Mouse (Mus musculus) common myeloid progenitor, adult 5-6 weeks (primary cell): ENCODE measurements around the gene 2810021J22Rik. TPM values are rescaled to one million over a fixed set of nuclear protein-coding genes. Genes with fewer than 3 reads are reported as not detected.
"Not testable (repeated sequence)": the region's sequence is repeated elsewhere in the genome, so short reads cannot be mapped to it uniquely, and the experiment has no call there.

Source experiments
- ATAC-seq: replicated peaks from 2 replicates; pipeline ENCODE4 v1.8.0; 2016; ENCODE audit warnings: low read depth, mild to moderate bottlenecking, moderate TSS enrichment, inconsistent platforms; ENCODE audit not compliant: poor library complexity, severe bottlenecking
- total RNA-seq: library from RNA; stranded (forward); fragments of 200-1000, 187-1606 nt; gene quantifications from 2 replicates; pipeline ENCODE4 v1.2.3, GENCODE M21; 2017

Gene 2810021J22Rik
- 4.7 and 11.1 TPM in 2 replicates for total RNA-seq

- peak; percentile 96 for ATAC-seq
These were observed at the start of gene 2810021J22Rik for GRCm38 (mm10) chr11:58867039-58867953. TSS of gene 2810021J22Rik (plus strand) at chr11:58867216.

DNA sequence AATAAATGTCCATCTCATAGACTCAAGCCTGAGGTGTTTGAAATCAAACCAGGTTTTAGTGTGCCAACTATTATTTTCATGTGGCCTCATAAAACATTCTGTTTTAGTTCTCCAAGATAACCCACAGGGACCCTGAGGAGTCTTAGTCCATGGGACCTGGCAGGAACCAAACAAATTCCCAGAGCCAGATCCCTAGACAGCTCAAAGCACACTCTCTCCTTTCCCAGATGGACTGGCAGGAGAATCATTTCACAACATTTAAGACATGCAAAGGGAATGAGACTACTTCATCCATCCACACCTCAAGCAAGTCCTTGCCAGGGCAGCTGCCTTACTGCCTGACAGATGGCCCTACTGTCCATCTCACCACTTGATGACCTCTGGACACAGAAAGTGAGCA is 38.1 kb upstream of the 2810021J22Rik start, which contains the start of gene Olfr312:
Olfr312 (plus strand) TSS at position 301 of the 400 bp plus-strand sequence.
- ATAC-seq = not testable (repeated sequence)

DNA sequence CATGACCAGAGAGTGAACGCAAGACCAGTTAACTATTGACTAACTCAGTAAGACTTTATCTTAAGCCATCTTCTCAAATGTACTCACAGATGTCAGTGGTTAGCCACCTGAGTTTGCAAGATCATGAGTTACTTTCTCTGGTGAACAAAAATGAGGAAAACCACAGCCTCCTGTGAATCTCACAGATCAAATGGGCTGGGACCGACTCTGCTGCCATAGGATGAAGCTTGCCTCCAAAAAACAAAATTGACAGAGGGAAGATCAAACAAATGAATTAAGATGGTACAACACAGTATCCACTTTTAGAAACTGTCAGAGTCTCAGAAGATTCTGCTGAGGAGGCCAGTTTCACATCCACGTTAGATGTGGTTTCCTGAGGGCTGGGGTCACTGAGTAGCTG is 37.3 kb upstream of the 2810021J22Rik start:
- ATAC-seq = no peak

DNA sequence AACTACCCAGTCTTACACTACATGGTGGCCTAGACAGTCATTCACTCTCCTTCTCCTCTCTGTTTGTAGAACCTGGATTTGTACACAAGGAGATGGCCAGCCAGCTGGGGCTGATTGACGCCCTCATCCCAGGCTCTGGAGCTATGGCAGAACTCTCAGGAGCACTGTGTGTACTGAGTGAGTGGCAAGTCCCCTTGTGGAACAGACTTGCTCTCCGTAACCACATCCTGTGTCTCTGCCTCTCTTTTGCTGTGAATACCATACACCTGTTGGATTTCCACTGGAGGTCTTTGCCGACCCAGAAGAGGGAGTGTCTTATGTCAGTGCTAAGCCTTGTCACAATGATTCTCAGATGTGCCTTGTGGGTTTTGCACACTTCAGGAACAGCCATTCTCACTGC is 34.5 kb upstream of the 2810021J22Rik start:
- ATAC-seq = not testable (repeated sequence)

DNA sequence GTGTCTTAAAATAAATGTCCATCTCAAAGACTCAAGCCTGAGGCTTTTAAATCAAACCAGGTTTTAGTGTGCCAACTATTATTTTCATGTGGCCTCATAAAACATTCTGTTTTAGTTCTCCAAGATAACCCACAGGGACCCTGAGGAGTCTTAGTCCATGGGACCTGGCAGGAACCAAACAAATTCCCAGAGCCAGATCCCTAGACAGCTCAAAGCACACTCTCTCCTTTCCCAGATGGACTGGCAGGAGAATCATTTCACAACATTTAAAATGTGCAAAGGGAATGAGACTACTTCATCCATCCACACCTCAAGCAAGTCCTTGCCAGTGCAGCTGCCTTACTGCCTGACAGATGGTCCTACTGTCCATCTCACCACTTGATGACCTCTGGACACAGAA is 28.1 kb upstream of the 2810021J22Rik start, which contains the start of gene Olfr311:
Olfr311 (plus strand) TSS at position 301 of the 400 bp plus-strand sequence.
- not testable (repeated sequence) for ATAC-seq

DNA sequence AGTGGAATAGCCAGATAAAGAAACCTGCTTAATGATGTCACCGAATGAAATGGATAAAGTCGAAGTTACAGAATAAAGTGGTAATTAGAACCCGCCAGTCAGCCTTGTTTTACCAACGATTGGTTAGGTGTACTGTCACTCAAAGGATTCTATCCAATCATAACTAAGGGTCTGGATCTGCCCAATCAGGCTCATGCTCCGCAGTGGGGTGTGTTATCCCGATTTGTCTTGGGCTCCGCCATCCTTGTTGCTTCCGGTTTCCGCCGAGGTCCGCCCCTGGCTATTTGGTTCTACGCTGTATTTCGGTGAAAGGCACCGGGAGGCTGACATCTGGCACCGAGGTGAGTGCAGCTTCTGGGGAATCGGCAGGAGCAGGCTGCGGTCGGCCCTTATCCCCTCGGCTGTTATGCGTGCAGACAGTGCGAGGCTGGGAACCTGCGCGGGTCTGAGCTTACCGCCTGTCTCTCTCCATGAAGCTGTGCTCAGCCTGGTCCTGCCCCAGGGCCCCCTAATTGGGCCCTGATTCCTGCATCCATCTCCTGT is 20.0 kb upstream of the 2810021J22Rik start, which contains the start of gene Gm12258:
Gm12258 (plus strand) TSS at position 240 of the 543 bp plus-strand sequence.
- peak; percentile 100 for ATAC-seq

DNA sequence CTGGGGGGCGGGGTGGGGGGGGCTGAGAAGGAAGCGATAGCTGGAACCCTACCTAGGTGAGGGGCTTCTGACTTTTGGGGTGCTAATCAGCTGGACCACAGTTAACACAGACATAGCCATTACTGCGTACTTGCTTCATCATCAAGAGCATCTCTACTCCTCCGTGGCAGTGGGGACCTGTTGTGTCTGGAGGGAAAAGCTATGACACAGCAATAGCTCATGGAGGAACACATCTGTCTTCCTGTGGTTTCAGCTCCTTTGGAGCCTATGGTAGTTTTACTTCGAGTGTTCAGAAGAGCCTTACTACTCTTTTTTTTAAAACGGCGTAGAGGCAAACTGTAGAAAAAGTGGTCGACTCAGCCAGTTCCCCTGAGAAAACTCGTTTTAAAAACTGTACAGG is 19.4 kb upstream of the 2810021J22Rik start:
- ATAC-seq = peak; percentile 33; the same call in 1 of the 2 replicates

GRCm38 (mm10) chr11:58849731-58850130 is 17.3 kb upstream of the 2810021J22Rik start:
- ATAC-seq = no peak

DNA sequence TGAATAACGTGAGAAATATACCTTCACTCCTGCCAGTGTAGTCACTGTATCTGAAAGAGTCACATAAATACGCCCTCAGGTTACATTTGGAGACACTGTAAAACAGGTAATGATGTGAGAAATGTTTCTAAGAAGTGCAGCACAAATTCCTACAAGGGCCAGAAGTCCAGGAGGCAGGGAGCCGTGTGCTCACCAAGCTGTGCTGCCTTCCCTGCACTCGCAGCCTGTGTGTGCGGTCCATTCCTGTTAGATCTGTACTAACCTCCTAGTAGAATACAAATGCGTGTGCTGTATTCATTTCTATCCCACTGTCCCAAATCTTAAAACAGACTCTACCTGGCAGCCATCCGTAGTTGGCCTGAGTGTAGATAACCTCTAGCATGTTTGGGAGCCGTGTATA is 6.3 kb upstream of the 2810021J22Rik start:
- ATAC-seq = no peak

DNA sequence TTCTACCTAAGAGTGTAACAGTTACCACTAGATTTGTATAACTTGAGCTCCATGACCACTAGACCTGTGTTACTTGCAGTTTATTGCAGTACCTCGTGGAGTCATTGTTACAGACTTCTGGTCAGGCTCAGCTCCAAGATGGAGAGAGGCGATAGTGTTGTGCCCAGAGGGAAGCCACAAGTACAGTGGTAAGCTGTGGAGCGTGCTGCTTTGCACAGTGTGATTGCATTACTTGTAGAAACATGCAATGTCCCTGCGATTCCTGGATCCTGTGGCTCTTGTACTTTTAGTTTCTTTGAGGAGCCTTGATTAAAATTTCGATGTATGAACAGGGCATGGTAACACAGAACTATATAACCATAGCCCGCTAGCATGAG is 926 bp downstream of the 2810021J22Rik start:
- no peak for ATAC-seq

DNA sequence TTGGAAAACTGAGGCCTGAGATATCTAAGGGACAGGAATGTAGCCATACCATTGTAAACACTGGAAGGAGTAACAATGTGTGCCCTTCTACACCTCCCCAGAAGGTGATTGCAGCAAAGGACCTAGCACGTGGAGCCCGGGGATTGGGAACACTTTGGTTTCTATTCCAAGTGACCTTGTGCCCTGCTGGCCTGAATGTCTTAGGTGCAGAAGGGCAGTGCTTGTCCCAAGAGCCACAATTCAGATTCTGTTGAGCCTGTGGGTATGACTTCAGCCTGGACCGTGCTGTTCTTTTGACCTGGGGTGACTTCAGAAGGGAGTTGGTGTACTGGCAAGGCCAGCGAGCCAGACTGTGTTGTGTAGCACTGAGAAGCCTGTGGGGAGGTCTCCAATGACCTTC is 3.9 kb downstream of the 2810021J22Rik start:
- no peak for ATAC-seq

DNA sequence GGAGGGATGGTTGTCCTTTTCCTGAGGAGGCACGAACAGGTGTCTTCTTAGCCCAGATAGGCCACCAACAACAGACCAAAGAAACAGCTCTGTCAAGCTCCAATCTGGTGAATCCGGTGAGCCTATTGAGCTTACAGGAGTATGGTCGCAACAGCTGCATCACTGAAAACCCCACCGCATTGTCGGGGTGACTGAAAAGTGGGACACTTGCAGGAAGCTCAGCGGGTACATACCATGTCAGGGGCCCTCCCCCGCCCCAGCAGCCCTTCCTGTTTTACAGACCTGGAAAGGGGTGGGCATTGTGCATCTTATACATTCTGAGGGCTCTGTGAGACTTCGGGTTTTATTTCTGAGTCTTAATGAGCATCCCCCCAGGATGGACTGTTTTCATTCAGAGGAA is 16.7 kb downstream of the 2810021J22Rik start:
- no peak for ATAC-seq

DNA sequence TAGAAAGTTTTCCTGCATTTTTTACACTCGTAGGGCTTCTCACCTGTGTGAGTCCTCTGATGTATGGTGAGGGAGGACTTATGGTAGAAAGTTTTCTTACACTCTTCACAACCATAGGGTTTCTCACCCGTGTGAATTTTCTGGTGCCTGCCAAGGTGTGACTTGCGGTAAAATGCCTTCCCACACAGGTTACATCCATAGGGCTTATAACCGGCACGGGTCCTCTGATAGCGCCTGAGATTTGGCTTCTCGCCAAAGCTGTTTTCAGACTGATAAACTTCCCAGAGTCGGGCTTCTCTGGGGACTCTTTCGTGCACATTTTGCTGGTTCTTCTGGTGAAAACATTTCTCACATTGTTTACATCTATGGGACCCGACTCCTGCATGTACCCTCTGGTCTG is 23.5 kb downstream of the 2810021J22Rik start:
- no peak for ATAC-seq

- no peak for ATAC-seq
These were observed 27.4 kb downstream of the 2810021J22Rik start for GRCm38 (mm10) chr11:58894456-58894855.

- no peak for ATAC-seq
These were observed 30.5 kb downstream of the 2810021J22Rik start for GRCm38 (mm10) chr11:58897485-58897884.

DNA sequence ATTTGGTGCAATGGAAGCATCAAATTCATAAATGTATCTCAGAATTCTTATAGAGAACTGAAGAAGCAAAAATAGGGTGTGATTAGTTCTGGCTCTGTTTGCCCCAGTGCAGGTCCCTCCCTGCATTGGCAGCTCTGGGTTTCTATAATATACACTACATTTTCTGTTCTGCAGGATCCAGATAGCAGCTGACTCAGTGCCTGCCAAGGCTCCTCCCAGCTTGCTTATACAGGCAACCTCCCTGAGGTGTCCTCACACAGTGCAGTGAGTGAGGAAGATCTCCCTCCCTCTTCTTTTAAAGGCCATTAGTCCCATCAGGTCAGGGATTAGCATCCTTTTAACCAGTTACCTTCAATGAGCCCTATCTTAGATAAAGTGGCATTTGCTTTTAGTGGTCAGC is 34.1 kb downstream of the 2810021J22Rik start:
- no peak for ATAC-seq

- peak; percentile 94 for ATAC-seq
These were observed 36.7 kb downstream of the 2810021J22Rik start, which contains the start of gene Zfp39 for GRCm38 (mm10) chr11:58903511-58904409. TSS of gene Zfp39 (minus strand) at chr11:58904225.

- ATAC-seq = no peak; the same call in 1 of the 2 replicates
These were observed 37.3 kb downstream of the 2810021J22Rik start for GRCm38 (mm10) chr11:58904410-58904718.

GRCm38 (mm10) chr11:58904838-58905237 is 37.8 kb downstream of the 2810021J22Rik start:
- ATAC-seq = peak; percentile 26; the same call in 1 of the 2 replicates

DNA sequence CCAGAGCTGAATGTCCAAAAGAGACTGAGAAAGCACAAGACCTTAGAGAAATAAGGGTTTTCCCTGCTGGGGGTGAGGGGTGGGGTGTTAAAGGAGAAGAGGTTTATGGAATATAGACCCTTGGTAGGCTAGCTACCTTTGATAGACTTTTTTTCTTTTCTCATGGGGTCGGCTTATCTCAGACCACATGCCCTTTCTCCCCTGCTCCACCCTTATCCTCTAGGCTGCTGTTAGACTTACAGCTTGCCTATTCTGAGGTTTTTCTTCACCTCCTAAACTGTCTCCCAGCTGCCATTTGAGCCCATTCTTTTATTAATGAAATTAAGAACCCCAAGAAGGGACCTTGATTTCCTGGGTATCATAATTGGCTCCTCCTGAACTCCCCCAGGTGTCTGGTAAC is 46.8 kb downstream of the 2810021J22Rik start:
- ATAC-seq = no peak
